ENCODE assay signal across 13 mouse cellular contexts in genomic region chr11:118479776-118480175, GRCm38 (mm10). TPM values are rescaled to one million over a fixed set of nuclear protein-coding genes. Genes with fewer than 3 reads are reported as not detected.
A peak's percentile ranks its signal among the peaks of the same experiment; 100 is the strongest.
DNase-seq lines count a peak whose midpoint lies in the region; ATAC-seq lines count a peak whose summit lies in the region.
"Had no signal": no experiment of that assay in that cellular context is flagged by ENCODE, and none has a peak within 500 bp of the region (broad histone marks: within the 10 kb centered on the region; RNA-seq: fewer than 3 reads in every experiment).

No protein-coding gene starts in this region.

- H3K9me3 ChIP-seq in heart, embryonic 11.5 days (replicated peaks; ENCODE audit: control insufficient read depth, low read length): no peaks in the 10 kb centered on the region
- H3K9me3 ChIP-seq in megakaryocyte, embryonic 14.5 days: no peaks in the 10 kb centered on the region
- H3K9me3 ChIP-seq in hindbrain, embryonic 10.5 days: no peaks in the 10 kb centered on the region

- peaks cover 3% of the 10 kb centered on the region; the same call in 1 of the 2 replicates for H3K36me3 ChIP-seq in heart, embryonic 11.5 days (ENCODE audit: control insufficient read depth, insufficient read depth, low read length)
- peaks cover 60% of the 10 kb centered on the region for H3K36me3 ChIP-seq in megakaryocyte, embryonic 14.5 days (replicated peaks; ENCODE audit: low read length)
- peaks cover 50% of the 10 kb centered on the region for H3K36me3 ChIP-seq in hindbrain, embryonic 10.5 days

- ATAC-seq in heart, embryonic 11.5 days (replicated peaks; ENCODE audit: insufficient number of reproducible peaks, low FRiP score, low TSS enrichment): no peak
- no peak for ATAC-seq in megakaryocyte, adult 5-6 weeks (ENCODE audit: poor library complexity, severe bottlenecking)

- no peak overlapping the region for H3K4me3 ChIP-seq in heart, embryonic 11.5 days (ENCODE audit: low read depth, low read length)
- peak overlapping the region; percentile 78 for H3K4me3 ChIP-seq in megakaryocyte, embryonic 14.5 days (replicated peaks)
- no peak overlapping the region for H3K4me3 ChIP-seq in hindbrain, embryonic 10.5 days

- H3K9ac ChIP-seq in heart, embryonic 11.5 days (ENCODE audit: low read depth, low read length): no peak overlapping the region
- H3K9ac ChIP-seq: liver, embryonic 14.5 days had no signal

- WGBS in heart, embryonic 11.5 days (ENCODE audit: insufficient replicate concordance): 71% methylated on average over 12 of the region's 12 CpGs
- 78% methylated on average over 12 of the region's 12 CpGs for WGBS in hindbrain, embryonic 10.5 days

- peaks cover 2% of the 10 kb centered on the region; the same call in 1 of the 2 replicates for H3K27me3 ChIP-seq in heart, embryonic 11.5 days (ENCODE audit: control insufficient read depth, insufficient read depth, low read length)
- H3K27me3 ChIP-seq in megakaryocyte, embryonic 14.5 days (replicated peaks): no peaks in the 10 kb centered on the region
- 0 out of 2 replicates have a peak, but pooled peaks cover 6% of the 10 kb centered on the region for H3K27me3 ChIP-seq in hindbrain, embryonic 10.5 days (ENCODE audit: insufficient read depth, poor library complexity, severe bottlenecking)

- 0 out of 2 replicates have a peak, but pooled peaks cover 5% of the 10 kb centered on the region for H3K4me1 ChIP-seq in heart, embryonic 11.5 days (ENCODE audit: control insufficient read depth, insufficient read depth, low read length)
- H3K4me1 ChIP-seq in megakaryocyte, embryonic 14.5 days: peaks cover 97% of the 10 kb centered on the region
- H3K4me1 ChIP-seq in hindbrain, embryonic 10.5 days (replicated peaks): peaks cover 42% of the 10 kb centered on the region

- intact Hi-C loops in heart, postnatal 10 days (cut with DNase I): no loop called here

- DNase-seq in heart, postnatal 10 days: peak; percentile 33 to 36
- DNase-seq in adrenal gland, postnatal 36 days: peak; percentile 89 to 91
- peak; percentile 49 to 66 for DNase-seq in kidney, postnatal 4 days
- no peak for DNase-seq in hindbrain, embryonic 10.5 days (ENCODE audit: low spot score)
- no peak for DNase-seq in cerebellum, adult 11-12 months
- DNase-seq: cerebellum, adult 18-20 months; layer of hippocampus, adult 9-11 months had no signal

- H3K27ac ChIP-seq in heart, embryonic 11.5 days (ENCODE audit: low read depth, low read length): no peak overlapping the region
- no peak overlapping the region for H3K27ac ChIP-seq in hindbrain, embryonic 10.5 days
- H3K27ac ChIP-seq: liver, embryonic 14.5 days had no signal

- no peak overlapping the region for H3K4me2 ChIP-seq in heart, embryonic 11.5 days

RNA-seq across cellular contexts. Expression of gene Engase, which starts 3.1 kb away (rescaled TPM):
- total RNA-seq in heart, postnatal 10 days (2021): 1 to 10 TPM; 6.6 to 7.1 TPM
- 3.9 and 4.3 TPM in 2 replicates for polyA plus RNA-seq in heart, embryonic 11.5 days (2014; fragmentation: Nextera tagmentation; extraction: Ambion mirVana)
- polyA plus RNA-seq in megakaryocyte, embryonic 14.5 days (2012; ENCODE audit: insufficient read depth, low replicate concordance): 72.2 and 151 TPM in 2 replicates
- total RNA-seq in megakaryocyte, adult 5-6 weeks (2015): 1.3 TPM in 2 replicates
- total RNA-seq in megakaryocyte, adult 5-6 weeks (2017): 3.7 and 5.5 TPM in 2 replicates
- 10 to 100 TPM; 10.3 to 20.7 TPM for total RNA-seq in adrenal gland, postnatal 36 days (2021)
- polyA plus RNA-seq in hindbrain, embryonic 10.5 days (2016; fragmentation: Nextera tagmentation; extraction: Ambion mirVana): 8.7 and 8.9 TPM in 2 replicates

RNA-seq across cellular contexts. Expression of gene C1qtnf1, which starts 51.8 kb away (rescaled TPM):
- 10 to 100 TPM; 38.0 to 38.4 TPM for total RNA-seq in heart, postnatal 10 days (2021)
- 2.7 and 4.2 TPM in 2 replicates for polyA plus RNA-seq in heart, embryonic 11.5 days (2014; fragmentation: Nextera tagmentation; extraction: Ambion mirVana)
- not detected in 2 replicates for polyA plus RNA-seq in megakaryocyte, embryonic 14.5 days (2012; ENCODE audit: insufficient read depth, low replicate concordance)
- not detected in 2 replicates for total RNA-seq in megakaryocyte, adult 5-6 weeks (2015)
- not detected in 2 replicates for total RNA-seq in megakaryocyte, adult 5-6 weeks (2017)
- 10 to 100 TPM; 21.6 to 22.7 TPM for total RNA-seq in adrenal gland, postnatal 36 days (2021)
- polyA plus RNA-seq in hindbrain, embryonic 10.5 days (2016; fragmentation: Nextera tagmentation; extraction: Ambion mirVana): 1.8 and 2.0 TPM in 2 replicates
- total RNA-seq: granulocyte monocyte progenitor cell, adult 5-6 weeks; monocyte, adult 5-6 weeks had no signal

Comparison
In these comparisons a context has a peak if more than half of its experiments do, and no peak if none do; other contexts are left out.
1. DNase-seq: peak in heart, postnatal 10 days (2 of 2), adrenal gland, postnatal 36 days (2 of 2) and kidney, postnatal 4 days (2 of 2); none in hindbrain, embryonic 10.5 days (single experiment) and cerebellum, adult 11-12 months (single experiment).
2. RNA of gene C1qtnf1, which starts 51.8 kb away (total RNA-seq): 38.0 to 38.4 TPM in heart, postnatal 10 days and 21.6 to 22.7 TPM in adrenal gland, postnatal 36 days; not detected in megakaryocyte, adult 5-6 weeks; every median in the first group is over 10 times any median in the second.